Mouse (Mus musculus) ZHBTc4 (cell line): ENCODE results near the gene Ldlrad3.

Experiments used
- DNase-seq: peaks from one replicate; pipeline ENCODE4 v3.0.0-alpha.2; 2011; ENCODE audit warnings: low read depth, low spot score

The Ldlrad3 gene

GRCm38 (mm10) chr2:102002974-102003775 lies 183.0 kb downstream of the Ldlrad3 start:
- no peak for DNase-seq

GRCm38 (mm10) chr2:102002408-102002973 lies 183.7 kb downstream of the Ldlrad3 start:
- no peak for DNase-seq

- DNase-seq, result no peak
Measured at GRCm38 (mm10) chr2:102001661-102002060, 184.5 kb downstream of the Ldlrad3 start.

GRCm38 (mm10) chr2:101998911-101999572 lies 187.1 kb downstream of the Ldlrad3 start:
- no peak for DNase-seq

GRCm38 (mm10) chr2:101997013-101997412 lies 189.2 kb downstream of the Ldlrad3 start:
- DNase-seq, result no peak

GRCm38 (mm10) chr2:101992574-101993310 lies 193.4 kb downstream of the Ldlrad3 start:
- DNase-seq, result no peak

- no peak for DNase-seq
Measured at GRCm38 (mm10) chr2:101991726-101992125, 194.5 kb downstream of the Ldlrad3 start.

GRCm38 (mm10) chr2:101986344-101987087 lies 199.7 kb downstream of the Ldlrad3 start:
- peak; percentile 54 for DNase-seq

GRCm38 (mm10) chr2:101983853-101984543 lies 202.2 kb downstream of the Ldlrad3 start:
- no peak for DNase-seq

- no peak for DNase-seq
Measured at GRCm38 (mm10) chr2:101983082-101983852, 202.9 kb downstream of the Ldlrad3 start.

GRCm38 (mm10) chr2:101981964-101982498 lies 204.2 kb downstream of the Ldlrad3 start:
- DNase-seq, result no peak

GRCm38 (mm10) chr2:101981211-101981610 lies 205.0 kb downstream of the Ldlrad3 start:
- DNase-seq, result peak; percentile 76

GRCm38 (mm10) chr2:101980456-101980947 lies 205.7 kb downstream of the Ldlrad3 start:
- no peak for DNase-seq

GRCm38 (mm10) chr2:101978534-101979525 lies 207.4 kb downstream of the Ldlrad3 start:
- DNase-seq, result peak; percentile 58

- no peak for DNase-seq
Measured at GRCm38 (mm10) chr2:101976399-101977064, 209.7 kb downstream of the Ldlrad3 start.

- no peak for DNase-seq
Measured at GRCm38 (mm10) chr2:101973810-101974209, 212.4 kb downstream of the Ldlrad3 start.

- no peak for DNase-seq
Measured at GRCm38 (mm10) chr2:101967601-101968000, 218.6 kb downstream of the Ldlrad3 start.

- no peak for DNase-seq
Measured at GRCm38 (mm10) chr2:101967152-101967551, 219.0 kb downstream of the Ldlrad3 start.
